Mouse (Mus musculus) liver, adult 2 months (tissue): ENCODE data around the gene Fmnl3. TPM values are rescaled to one million over a fixed set of nuclear protein-coding genes. Genes with fewer than 3 reads are reported as not detected.

Experiments
- DNase-seq: peaks from one replicate; pipeline ENCODE4 v3.0.0-alpha.2; 2011; ENCODE audit warnings: low read depth, low spot score; ENCODE audit errors: extremely low read depth
- H3K27ac ChIP-seq: fragments of 200-500 bp; replicated peaks from 2 replicates; pipeline ENCODE4 v1.5.1; 2012; ENCODE audit warnings: low read depth, mild to moderate bottlenecking, control low read depth, inconsistent platforms, low read length; ENCODE audit not compliant: insufficient read depth
- H3K27me3 ChIP-seq: fragments of 200-500 bp; 2 replicates; pipeline ENCODE4 v1.6.1; 2012; ENCODE audit warnings: mild to moderate bottlenecking, moderate library complexity, low read length, inconsistent platforms; ENCODE audit not compliant: control insufficient read depth, insufficient read depth
- H3K36me3 ChIP-seq: fragments of 200-500 bp; 2 replicates; pipeline ENCODE4 v1.6.1; 2012; ENCODE audit warnings: low read length, inconsistent platforms; ENCODE audit not compliant: control insufficient read depth, insufficient read depth
- H3K4me1 ChIP-seq: fragments of 200-500 bp; 2 replicates; pipeline ENCODE4 v1.6.1; 2011; ENCODE audit warnings: low read length; ENCODE audit not compliant: control insufficient read depth, insufficient read depth
- H3K4me3 ChIP-seq: fragments of 200-500 bp; 2 replicates; pipeline ENCODE4 v1.5.1; 2011; ENCODE audit warnings: low read depth, mild to moderate bottlenecking, control low read depth, low read length, moderate library complexity; ENCODE audit not compliant: insufficient read depth
- H3K79me2 ChIP-seq: fragments of 200-500 bp; 2 replicates; pipeline ENCODE4 v1.6.1; 2012; ENCODE audit warnings: inconsistent platforms, mild to moderate bottlenecking, low read length, moderate library complexity; ENCODE audit not compliant: control insufficient read depth, insufficient read depth
- H3K9ac ChIP-seq: fragments of 200-500 bp; 2 replicates; pipeline ENCODE4 v1.6.1; 2012; ENCODE audit warnings: low read depth, mild to moderate bottlenecking, control low read depth, inconsistent platforms, low read length
- CTCF ChIP-seq: fragments of 200-500 bp; IDR thresholded peaks from 2 replicates; pipeline ENCODE4 v1.5.1; 2011; ENCODE audit warnings: low read depth, low read length, control low read depth
- POLR2A ChIP-seq: fragments of 200-500 bp; IDR thresholded peaks from 2 replicates; pipeline ENCODE4 v1.6.1; 2011; ENCODE audit warnings: low read length, control low read depth; ENCODE audit not compliant: insufficient read depth; ENCODE audit errors: extremely low read depth
- WGBS: fragments of 180-500 bp; shearing (Covaris S2); methylation state at CpG from one replicate; pipeline ENCODE4 v1.1.7; 2018; 5-methylcytosine and 5-hydroxymethylcytosine counted together
- polyA plus RNA-seq: library from polyadenylated mRNA; depleted of rRNA; stranded (reverse); fragments of >200 nt; gene quantifications from 2 replicates; pipeline ENCODE4 v1.2.3, GENCODE M21; 2012
- total RNA-seq: library from RNA; depleted of rRNA; stranded (reverse); fragments of >200 nt; gene quantifications from 2 replicates; pipeline ENCODE4 v1.2.3, GENCODE M21; 2014

Gene Fmnl3
- total and polyA plus RNA-seq, 2 experiments: 1.3 to 2.2 TPM

DNA sequence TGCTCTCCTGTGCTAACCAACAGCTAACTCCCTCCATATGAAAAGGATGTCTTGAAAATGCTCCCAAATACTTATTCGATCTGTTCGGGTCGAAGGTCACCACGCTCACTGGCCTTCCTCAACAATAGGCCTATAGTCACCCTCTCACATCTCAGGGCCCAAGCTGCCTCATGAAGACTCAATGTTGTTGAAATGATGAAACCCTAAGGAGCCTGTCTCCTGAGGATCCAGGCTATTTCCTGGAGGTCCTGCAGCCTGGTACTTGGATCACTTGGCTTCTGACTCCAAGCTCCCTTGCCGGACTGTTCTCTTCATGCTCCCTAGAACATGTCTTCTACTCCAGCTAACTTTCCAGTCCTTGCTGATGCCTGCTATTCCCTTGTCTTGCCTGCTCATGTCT is 38.9 kb downstream of the Fmnl3 start:
- Histone ChIP-seq H3K36me3 (no peaks in the 10 kb centered on the region), H3K27ac (no peak overlapping the region), H3K4me3 (no peak overlapping the region), H3K79me2 (no peaks in the 10 kb centered on the region), H3K4me1 (peaks cover 11% of the 10 kb centered on the region; the same call in 1 of the 2 replicates), H3K9ac (no peak overlapping the region), H3K27me3 (no peaks in the 10 kb centered on the region)
- TF ChIP-seq POLR2A (no peak), CTCF (no peak)
- 85% methylated on average over 5 of the region's 5 CpGs for WGBS
- no peak for DNase-seq

DNA sequence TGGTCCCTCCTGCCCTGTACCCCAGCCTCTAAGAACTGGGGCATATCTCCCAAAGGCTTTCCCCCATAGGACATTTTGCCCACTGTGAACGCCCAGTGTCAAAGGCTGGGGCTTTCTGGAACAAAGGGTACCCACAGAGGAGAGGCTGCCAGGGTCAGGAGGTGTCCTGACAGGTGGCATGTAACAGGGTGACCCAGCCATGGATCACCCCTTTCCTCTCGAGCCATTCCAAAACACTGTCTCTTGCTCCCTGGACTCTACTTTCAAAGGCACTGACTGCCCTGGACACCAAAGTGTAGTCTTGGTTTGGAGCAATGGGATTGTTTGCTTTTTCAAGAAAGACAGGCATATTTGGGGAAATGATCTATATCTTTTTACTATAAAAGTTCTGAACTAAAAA is 40.0 kb downstream of the Fmnl3 start:
- Histone ChIP-seq H3K9ac (no peak overlapping the region), H3K36me3 (no peaks in the 10 kb centered on the region), H3K79me2 (no peaks in the 10 kb centered on the region), H3K4me3 (no peak overlapping the region), H3K4me1 (peaks cover 11% of the 10 kb centered on the region; the same call in 1 of the 2 replicates), H3K27me3 (no peaks in the 10 kb centered on the region), H3K27ac (no peak overlapping the region)
- DNase-seq: no peak
- TF ChIP-seq CTCF (no peak), POLR2A (no peak)
- 68% methylated on average over 2 of the region's 2 CpGs for WGBS

DNA sequence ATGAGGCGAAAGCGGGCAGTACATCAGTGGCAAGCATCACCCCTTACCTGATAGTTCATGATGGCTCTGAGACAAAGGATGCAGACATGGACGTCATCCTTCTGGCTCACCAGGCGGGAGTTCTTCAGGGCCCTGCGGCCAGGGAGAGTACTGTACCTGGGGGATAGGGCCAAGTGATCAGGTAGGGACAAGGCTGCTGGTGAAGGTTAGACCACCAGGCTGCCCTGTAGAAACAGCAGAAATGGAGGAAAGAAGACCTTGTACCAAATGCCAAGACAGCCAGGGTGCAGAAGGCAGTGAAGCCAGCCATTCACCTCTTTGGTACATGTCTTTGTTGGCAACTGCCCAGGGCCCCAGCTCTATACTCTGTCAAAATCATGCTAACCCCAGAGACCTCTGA is 42.3 kb downstream of the Fmnl3 start:
- H3K4me1 ChIP-seq: peaks cover 6% of the 10 kb centered on the region; the same call in 1 of the 2 replicates
- no peak for TF ChIP-seq POLR2A
- TF ChIP-seq CTCF: no peak
- no peak overlapping the region for H3K4me3 ChIP-seq
- WGBS: 98% methylated on average over 5 of the region's 5 CpGs
- no peaks in the 10 kb centered on the region for H3K36me3 ChIP-seq
- H3K9ac ChIP-seq: no peak overlapping the region
- no peak for DNase-seq
- no peaks in the 10 kb centered on the region for H3K27me3 ChIP-seq
- H3K79me2 ChIP-seq: no peaks in the 10 kb centered on the region
- no peak overlapping the region for H3K27ac ChIP-seq

DNA sequence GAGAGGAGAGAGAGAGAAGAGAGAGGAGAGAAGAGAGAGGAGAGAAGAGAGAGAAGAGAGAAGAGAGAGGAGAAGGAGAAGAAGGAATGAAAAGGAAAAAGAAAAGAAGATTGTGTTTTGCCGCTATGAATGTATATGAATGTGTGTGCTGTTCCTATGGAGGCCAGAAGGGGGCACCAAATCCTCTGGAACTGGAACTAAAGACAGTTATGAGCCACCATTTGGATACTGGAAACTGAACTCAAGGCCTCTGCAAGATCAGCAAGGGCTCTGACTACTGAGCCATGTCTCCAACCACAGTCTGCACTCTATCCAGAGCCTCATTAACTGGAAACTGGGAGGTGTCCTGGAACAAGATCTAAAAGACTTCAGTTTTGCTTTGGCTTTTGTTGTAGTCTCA is 43.3 kb downstream of the Fmnl3 start:
- no peak for DNase-seq
- peak; percentile 58 for TF ChIP-seq CTCF
- no peak for TF ChIP-seq POLR2A
- Histone ChIP-seq H3K27me3 (no peaks in the 10 kb centered on the region), H3K27ac (no peak overlapping the region), H3K9ac (no peak overlapping the region), H3K4me1 (0 out of 2 replicates have a peak, but pooled peaks cover 3% of the 10 kb centered on the region), H3K79me2 (no peaks in the 10 kb centered on the region), H3K4me3 (no peak overlapping the region), H3K36me3 (no peaks in the 10 kb centered on the region)
- WGBS: 89% methylated on average over 1 of the region's 1 CpGs

DNA sequence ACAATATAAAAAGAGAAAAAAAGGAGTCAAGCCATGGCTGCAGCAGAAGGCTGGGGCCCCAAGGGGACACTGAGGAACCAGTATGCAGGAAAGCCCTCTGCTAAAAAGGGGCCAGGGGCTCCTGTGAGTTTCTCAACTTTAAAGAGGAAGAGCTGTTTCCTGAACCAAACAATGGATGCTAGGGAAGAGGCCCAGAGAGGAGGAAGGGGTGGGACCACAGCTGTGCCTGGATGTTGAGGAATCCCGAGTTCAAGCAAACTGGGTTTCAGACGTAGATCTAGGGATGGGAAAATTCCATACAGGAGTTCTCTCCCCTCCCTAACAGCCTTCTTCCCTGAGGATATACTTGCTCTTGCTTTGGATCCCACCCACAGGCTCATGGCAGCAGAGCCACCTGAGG is 43.9 kb downstream of the Fmnl3 start:
- no peak for TF ChIP-seq CTCF
- TF ChIP-seq POLR2A: no peak
- H3K4me1 ChIP-seq: no peaks in the 10 kb centered on the region
- no peaks in the 10 kb centered on the region for H3K79me2 ChIP-seq
- no peak overlapping the region for H3K27ac ChIP-seq
- 52% methylated on average over 2 of the region's 2 CpGs for WGBS
- H3K27me3 ChIP-seq: no peaks in the 10 kb centered on the region
- no peaks in the 10 kb centered on the region for H3K36me3 ChIP-seq
- H3K9ac ChIP-seq: no peak overlapping the region
- no peak overlapping the region for H3K4me3 ChIP-seq
- DNase-seq: no peak

DNA sequence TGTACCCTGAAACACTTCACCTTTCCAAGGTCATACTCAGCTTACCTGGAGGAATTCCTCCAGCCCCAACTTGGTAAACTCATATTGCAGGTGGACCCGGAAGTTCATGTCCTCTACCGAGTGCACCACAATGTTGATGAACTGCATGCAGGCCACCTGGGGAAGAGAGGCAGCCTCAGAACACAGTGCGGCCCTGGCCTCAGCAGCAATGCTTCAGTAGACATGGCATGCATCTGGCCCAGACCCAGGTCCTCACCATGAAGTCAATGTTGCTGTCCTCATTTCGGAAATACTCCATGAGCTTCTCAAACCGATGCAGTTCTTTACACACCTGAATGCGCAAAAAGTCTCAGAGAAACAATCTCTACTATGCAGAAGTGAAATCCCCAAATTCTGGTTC is 44.7 kb downstream of the Fmnl3 start:
- Histone ChIP-seq H3K27me3 (no peaks in the 10 kb centered on the region), H3K27ac (no peak overlapping the region), H3K4me1 (no peaks in the 10 kb centered on the region), H3K4me3 (no peak overlapping the region), H3K79me2 (no peaks in the 10 kb centered on the region), H3K9ac (no peak overlapping the region), H3K36me3 (no peaks in the 10 kb centered on the region)
- no peak for DNase-seq
- WGBS: 93% methylated on average over 6 of the region's 6 CpGs
- TF ChIP-seq CTCF (no peak), POLR2A (no peak)
